Mouse (Mus musculus): ENCODE data around the gene Rem2. TPM values are rescaled to one million over a fixed set of nuclear protein-coding genes. Genes with fewer than 3 reads are reported as not detected.

Gene Rem2
- total RNA-seq, 2 experiments from 2014 or later = 7.0 to 7.7 TPM

Other genes with a start within 250 kb of the Rem2 start
- gene Dad1, start 222.0 kb upstream of the Rem2 start, total RNA-seq (2021) = 100 to 1,000 TPM; 114 to 126 TPM
- gene Abhd4, start 221.9 kb upstream of the Rem2 start, total RNA-seq (2021) = 10 to 100 TPM; 45.9 to 53.4 TPM
- not detected for gene Olfr49, start 191.2 kb upstream of the Rem2 start, total RNA-seq (2021)
- gene Oxa1l, start 115.3 kb upstream of the Rem2 start, total RNA-seq (2021) = 10 to 100 TPM; 52.2 to 52.3 TPM
- gene Slc7a7, start 58.3 kb upstream of the Rem2 start, total RNA-seq (2021) = 1 to 10 TPM; 1.9 TPM
- 10 to 100 TPM; 84.6 to 88.0 TPM for gene Mrpl52, start 49.2 kb upstream of the Rem2 start, total RNA-seq (2021)
- gene Mmp14, start 44.5 kb upstream of the Rem2 start, total RNA-seq (2021) = 10 to 100 TPM in 1 of 2 experiments, 1 to 10 TPM in 1; 7.2 to 10.8 TPM
- 10 to 100 TPM; 24.1 to 24.4 TPM for gene Lrp10, start 12.0 kb upstream of the Rem2 start, total RNA-seq (2021)
- 10 to 100 TPM; 47.7 to 58.0 TPM for gene Prmt5, start 41.4 kb downstream of the Rem2 start, total RNA-seq (2021)
- 1 to 10 TPM; 1.6 to 4.7 TPM for gene Haus4, start 78.5 kb downstream of the Rem2 start, total RNA-seq (2021)
- 1 to 10 TPM; 1.5 to 2.0 TPM for gene Ajuba, start 101.5 kb downstream of the Rem2 start, total RNA-seq (2021)
- 1 to 10 TPM; 6.6 to 8.4 TPM for gene 4931414P19Rik, start 129.9 kb downstream of the Rem2 start, total RNA-seq (2021)
- gene Psmb5, start 141.9 kb downstream of the Rem2 start, total RNA-seq (2021) = 100 to 1,000 TPM; 164 to 176 TPM
- under 1 TPM; 0.27 to 0.30 TPM for gene Psmb11, start 145.3 kb downstream of the Rem2 start, total RNA-seq (2021)
- not detected for gene Gm17606, start 164.9 kb downstream of the Rem2 start, total RNA-seq (2021)
- gene Cdh24, start 165.3 kb downstream of the Rem2 start, total RNA-seq (2021) = 1 to 10 TPM; 7.0 to 9.6 TPM
- 10 to 100 TPM; 22.6 to 23.1 TPM for gene 1700123O20Rik, start 210.1 kb downstream of the Rem2 start, total RNA-seq (2021)
- gene Acin1, start 210.8 kb downstream of the Rem2 start, total RNA-seq (2021) = 100 to 1,000 TPM; 126 to 237 TPM
- gene Gm29776, start 222.7 kb downstream of the Rem2 start, total RNA-seq (2021) = not detected
- gene Cebpe, start 236.1 kb downstream of the Rem2 start, total RNA-seq (2021) = not detected